In the genomic region with DNA sequence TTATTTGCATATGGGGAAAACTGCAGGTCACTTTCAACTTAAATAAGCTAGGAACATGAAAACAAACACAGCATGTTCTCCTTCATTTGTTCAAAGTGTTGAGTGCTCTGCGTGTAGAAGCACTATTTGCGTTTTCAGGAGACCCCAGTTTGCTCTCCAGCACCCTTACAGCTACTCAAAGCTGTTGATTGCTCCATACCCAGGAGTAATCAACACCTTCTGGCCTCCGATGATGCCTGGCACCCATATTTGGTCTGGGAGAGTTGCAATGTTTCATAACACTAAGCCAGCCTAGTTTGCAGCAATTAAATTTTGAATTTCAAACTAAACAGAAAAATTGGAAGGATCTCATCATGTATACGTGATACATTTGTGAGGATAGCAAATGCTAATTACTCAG, we compare ENCODE assay signal across 17 mouse cellular contexts.
"Had no signal": no experiment of that assay in that cellular context is flagged by ENCODE, and none has a peak within 500 bp of the region (broad histone marks: within the 10 kb centered on the region; RNA-seq: fewer than 3 reads in every experiment).

No protein-coding gene starts in this region.

- H3K4me2 ChIP-seq: limb, embryonic 13.5 days; liver, embryonic 12.5 days; liver, embryonic 15.5 days; lung, embryonic 14.5 days; midbrain, embryonic 11.5 days had no signal

- H3K27ac ChIP-seq: kidney, postnatal 0 days; layer of hippocampus, adult 2 months; limb, embryonic 10.5 days; limb, embryonic 13.5 days; liver, embryonic 12.5 days; liver, embryonic 15.5 days; stomach, postnatal 0 days had no signal

- H3K27me3 ChIP-seq: limb, embryonic 13.5 days; liver, embryonic 12.5 days; liver, embryonic 15.5 days had no signal

- H3K9me3 ChIP-seq: limb, embryonic 10.5 days; limb, embryonic 13.5 days; liver, embryonic 12.5 days; liver, embryonic 15.5 days had no signal

- H3K4me1 ChIP-seq: limb, embryonic 10.5 days; limb, embryonic 13.5 days; liver, embryonic 12.5 days; liver, embryonic 15.5 days had no signal

- H3K4me3 ChIP-seq: layer of hippocampus, adult 2 months; limb, embryonic 10.5 days; limb, embryonic 13.5 days; liver, embryonic 12.5 days; liver, embryonic 15.5 days had no signal

- DNase-seq: kidney, adult 2 months; kidney, postnatal 25 days; layer of hippocampus, adult 9-11 months; liver; lung, embryonic 14.5 days; midbrain, embryonic 14.5 days; thymus, adult 2 months; thymus, postnatal 14 days; thymus, postnatal 4 days had no signal

- H3K9ac ChIP-seq: limb, embryonic 13.5 days; liver, embryonic 12.5 days; liver, embryonic 15.5 days; lung, embryonic 14.5 days had no signal

- ATAC-seq: liver, embryonic 12.5 days had no signal
